Mouse (Mus musculus): ENCODE measurements around the gene Psrc1. TPM values are rescaled to one million over a fixed set of nuclear protein-coding genes. Genes with fewer than 3 reads are reported as not detected.

The Psrc1 gene
- polyA plus RNA-seq, 1 experiment from 2014 or later = 19.0 TPM

- ATAC-seq (replicated peaks; ENCODE audit: low FRiP score, low read depth) = no peak
- Histone ChIP-seq H3K4me3 (replicated peaks; ENCODE audit: low read depth, low read length) (no peak overlapping the region), H3K9me3 (replicated peaks; ENCODE audit: low read length) (no peaks in the 10 kb centered on the region), H3K4me1 (replicated peaks; ENCODE audit: insufficient read depth, low read length) (peaks cover 7% of the 10 kb centered on the region; the same call in 1 of the 2 replicates), H3K36me3 (ENCODE audit: insufficient read depth, low read length) (no peaks in the 10 kb centered on the region), H3K4me2 (ENCODE audit: low read length) (no peak overlapping the region), H3K27ac (no peak overlapping the region), H3K9ac (ENCODE audit: low read depth, low read length) (no peak overlapping the region), H3K27me3 (ENCODE audit: insufficient read depth, low read length) (no peaks in the 10 kb centered on the region)
- 83% methylated on average over 6 of the region's 6 CpGs for WGBS
- TF ChIP-seq CTCF (IDR thresholded peaks at IDR 0.05; ENCODE audit: low read depth) = peak; percentile 64
- DNase-seq (ENCODE audit: low spot score) = no peak
Measured at GRCm38 (mm10) chr3:108380695-108381094, 2.9 kb upstream of the Psrc1 start.

GRCm38 (mm10) chr3:108381945-108382875 lies 1.4 kb upstream of the Psrc1 start:
- ATAC-seq (replicated peaks; ENCODE audit: low FRiP score, low read depth) (no peak), DNase-seq (ENCODE audit: low spot score) (peak; percentile 44)
- Histone ChIP-seq H3K9ac (ENCODE audit: low read depth, low read length) (no peak overlapping the region), H3K4me2 (ENCODE audit: low read length) (peak overlapping the region; percentile 28), H3K27me3 (ENCODE audit: insufficient read depth, low read length) (no peaks in the 10 kb centered on the region), H3K4me1 (replicated peaks; ENCODE audit: insufficient read depth, low read length) (peaks cover 7% of the 10 kb centered on the region; the same call in 1 of the 2 replicates), H3K27ac (no peak overlapping the region), H3K36me3 (ENCODE audit: insufficient read depth, low read length) (no peaks in the 10 kb centered on the region), H3K4me3 (replicated peaks; ENCODE audit: low read depth, low read length) (no peak overlapping the region), H3K9me3 (replicated peaks; ENCODE audit: low read length) (no peaks in the 10 kb centered on the region)
- WGBS = 66% methylated on average over 14 of the region's 14 CpGs
- TF ChIP-seq CTCF (IDR thresholded peaks at IDR 0.05; ENCODE audit: low read depth) = no peak

- DNase-seq (ENCODE audit: low spot score) (no peak), ATAC-seq (replicated peaks; ENCODE audit: low FRiP score, low read depth) (no peak)
- Histone ChIP-seq H3K27me3 (ENCODE audit: insufficient read depth, low read length) (no peaks in the 10 kb centered on the region), H3K27ac (no peak overlapping the region), H3K4me1 (replicated peaks; ENCODE audit: insufficient read depth, low read length) (peaks cover 7% of the 10 kb centered on the region; the same call in 1 of the 2 replicates), H3K9ac (ENCODE audit: low read depth, low read length) (no peak overlapping the region; the same call in 1 of the 2 replicates), H3K4me2 (ENCODE audit: low read length) (peak overlapping the region; percentile 72), H3K4me3 (replicated peaks; ENCODE audit: low read depth, low read length) (peak overlapping the region; percentile 72), H3K9me3 (replicated peaks; ENCODE audit: low read length) (no peaks in the 10 kb centered on the region), H3K36me3 (ENCODE audit: insufficient read depth, low read length) (no peaks in the 10 kb centered on the region)
- no peak for TF ChIP-seq CTCF (IDR thresholded peaks at IDR 0.05; ENCODE audit: low read depth)
- 36% methylated on average over 2 of the region's 2 CpGs for WGBS
Measured at GRCm38 (mm10) chr3:108384425-108384824, 786 bp downstream of the Psrc1 start.

- WGBS = 86% methylated on average over 10 of the region's 10 CpGs
- Histone ChIP-seq H3K4me3 (replicated peaks; ENCODE audit: low read depth, low read length) (no peak overlapping the region), H3K9me3 (replicated peaks; ENCODE audit: low read length) (no peaks in the 10 kb centered on the region), H3K27ac (no peak overlapping the region), H3K4me1 (replicated peaks; ENCODE audit: insufficient read depth, low read length) (peaks cover 7% of the 10 kb centered on the region; the same call in 1 of the 2 replicates), H3K4me2 (ENCODE audit: low read length) (no peak overlapping the region), H3K9ac (ENCODE audit: low read depth, low read length) (no peak overlapping the region), H3K36me3 (ENCODE audit: insufficient read depth, low read length) (no peaks in the 10 kb centered on the region), H3K27me3 (ENCODE audit: insufficient read depth, low read length) (no peaks in the 10 kb centered on the region)
- ATAC-seq (replicated peaks; ENCODE audit: low FRiP score, low read depth) (no peak), DNase-seq (ENCODE audit: low spot score) (no peak)
- no peak for TF ChIP-seq CTCF (IDR thresholded peaks at IDR 0.05; ENCODE audit: low read depth)
Measured at GRCm38 (mm10) chr3:108386186-108386585, 2.5 kb downstream of the Psrc1 start.

GRCm38 (mm10) chr3:108389111-108389545 lies 5.5 kb downstream of the Psrc1 start:
- H3K4me1 ChIP-seq (replicated peaks; ENCODE audit: insufficient read depth, low read length) = peaks cover 10% of the 10 kb centered on the region
- H3K4me3 ChIP-seq (replicated peaks; ENCODE audit: low read depth, low read length) = no peak overlapping the region
- peak overlapping the region; percentile 30; the same call in 1 of the 2 replicates for H3K4me2 ChIP-seq (ENCODE audit: low read length)
- DNase-seq (ENCODE audit: low spot score) = peak; percentile 97
- 1% methylated on average over 5 of the region's 5 CpGs for WGBS
- H3K36me3 ChIP-seq (ENCODE audit: insufficient read depth, low read length) = peaks cover 8% of the 10 kb centered on the region
- 0 out of 2 replicates have a peak overlapping the region, but pooled peaks have one; percentile 36 for H3K27ac ChIP-seq
- TF ChIP-seq CTCF (IDR thresholded peaks at IDR 0.05; ENCODE audit: low read depth) = peak; percentile 100
- no peaks in the 10 kb centered on the region for H3K27me3 ChIP-seq (ENCODE audit: insufficient read depth, low read length)
- no peak overlapping the region for H3K9ac ChIP-seq (ENCODE audit: low read depth, low read length)
- H3K9me3 ChIP-seq (replicated peaks; ENCODE audit: low read length) = no peaks in the 10 kb centered on the region
- peak; percentile 67 for ATAC-seq (replicated peaks; ENCODE audit: low FRiP score, low read depth)

- peak overlapping the region; percentile 42; the same call in 1 of the 2 replicates for H3K9ac ChIP-seq (ENCODE audit: low read depth, low read length)
- H3K9me3 ChIP-seq (replicated peaks; ENCODE audit: low read length) = no peaks in the 10 kb centered on the region
- H3K4me3 ChIP-seq (replicated peaks; ENCODE audit: low read depth, low read length) = no peak overlapping the region
- peak; percentile 57 for ATAC-seq (replicated peaks; ENCODE audit: low FRiP score, low read depth)
- H3K4me2 ChIP-seq (ENCODE audit: low read length) = peak overlapping the region; percentile 29
- no peaks in the 10 kb centered on the region for H3K27me3 ChIP-seq (ENCODE audit: insufficient read depth, low read length)
- peaks cover 5% of the 10 kb centered on the region for H3K4me1 ChIP-seq (replicated peaks; ENCODE audit: insufficient read depth, low read length)
- TF ChIP-seq CTCF (IDR thresholded peaks at IDR 0.05; ENCODE audit: low read depth) = no peak
- H3K36me3 ChIP-seq (ENCODE audit: insufficient read depth, low read length) = peaks cover 19% of the 10 kb centered on the region
- 22% methylated on average over 10 of the region's 10 CpGs for WGBS
- DNase-seq (ENCODE audit: low spot score) = peak; percentile 64
- peak overlapping the region; percentile 62; the same call in 1 of the 2 replicates for H3K27ac ChIP-seq
Measured at GRCm38 (mm10) chr3:108392299-108392698, 8.7 kb downstream of the Psrc1 start.

Measured in kidney, postnatal 0 days (tissue).